Mouse (Mus musculus): Measurements from ENCODE around the gene Atp10b. TPM values are rescaled to one million over a fixed set of nuclear protein-coding genes. Genes with fewer than 3 reads are reported as not detected.

Gene Atp10b
- polyA plus RNA-seq, 2 experiments from 2014 or later = not detected

Other genes with a start within 250 kb of the Atp10b start
- gene Gm9972, start 114.1 kb upstream of the Atp10b start, polyA plus RNA-seq (2017; shearing (Covaris generic)) = not detected

Measured in CD4-positive, CD25-positive, alpha-beta regulatory T cell, adult 4 months (primary cell).